Mouse (Mus musculus) embryonic facial prominence, embryonic 11.5 days (tissue): ENCODE measurements around the gene Pigh. TPM values are rescaled to one million over a fixed set of nuclear protein-coding genes. Genes with fewer than 3 reads are reported as not detected.

Experiments
- ATAC-seq: fragments of 200-750 bp; cut with Nextera tagmentation; replicated peaks from 2 replicates; pipeline ENCODE4 v1.8.0; 2017; ENCODE audit warnings: low read depth; ENCODE audit not compliant: insufficient number of reproducible peaks, low FRiP score, low TSS enrichment
- DNase-seq: peaks from one replicate; pipeline ENCODE4 v3.0.0-alpha.2; 2015; ENCODE audit warnings: low spot score
- H3K27ac ChIP-seq: fragments of 300-500 bp; sonication (generic); replicated peaks from 2 replicates; pipeline ENCODE4 v1.5.1; 2014; ENCODE audit warnings: mild to moderate bottlenecking, low read depth, low read length, control low read depth
- H3K27me3 ChIP-seq: fragments of 300-500 bp; sonication (generic); 2 replicates; pipeline ENCODE4 v1.6.1; 2014; ENCODE audit warnings: mild to moderate bottlenecking, low read length, moderate library complexity, mixed read lengths; ENCODE audit not compliant: control insufficient read depth, insufficient read depth
- H3K36me3 ChIP-seq: fragments of 300-500 bp; sonication (generic); replicated peaks from 2 replicates; pipeline ENCODE4 v1.6.1; 2014; ENCODE audit warnings: low read depth, mild to moderate bottlenecking, low read length, moderate library complexity, mixed read lengths; ENCODE audit not compliant: control insufficient read depth, insufficient read depth
- H3K4me1 ChIP-seq: fragments of 300-500 bp; sonication (generic); 2 replicates; pipeline ENCODE4 v1.6.1; 2014; ENCODE audit warnings: low read length, mixed read lengths; ENCODE audit not compliant: control insufficient read depth, insufficient read depth
- H3K4me2 ChIP-seq: fragments of 300-500 bp; sonication (generic); 2 replicates; pipeline ENCODE4 v1.6.1; 2014; ENCODE audit warnings: low read depth, mild to moderate bottlenecking, control low read depth, low read length, moderate library complexity
- H3K4me3 ChIP-seq: fragments of 300-500 bp; sonication (generic); 2 replicates; pipeline ENCODE4 v1.5.1; 2014; ENCODE audit warnings: low read depth, low read length, control low read depth
- H3K9ac ChIP-seq: fragments of 300-500 bp; sonication (generic); replicated peaks from 2 replicates; pipeline ENCODE4 v1.6.1; 2014; ENCODE audit warnings: mild to moderate bottlenecking, control low read depth, low read length
- H3K9me3 ChIP-seq: fragments of 300-500 bp; sonication (generic); replicated peaks from 2 replicates; pipeline ENCODE4 v1.6.1; 2016; ENCODE audit warnings: mild to moderate bottlenecking, low read length, inconsistent platforms, mixed read lengths; ENCODE audit not compliant: control insufficient read depth
- WGBS: fragments of 180-500 bp; shearing (Covaris S2); extraction: QIAGEN DNeasy Blood & Tissue Kit; methylation state at CpG from one replicate; pipeline ENCODE4 v1.1.7; 2014; 5-methylcytosine and 5-hydroxymethylcytosine counted together
- polyA plus RNA-seq: library from polyadenylated mRNA; unstranded; fragments of >200 nt; fragmentation: Nextera tagmentation; extraction: Ambion mirVana; gene quantifications from 2 replicates; pipeline ENCODE4 v1.2.1, GENCODE M21; 2014

The Pigh gene
- polyA plus RNA-seq, 1 experiment from 2014 or later = 30.5 TPM

DNA sequence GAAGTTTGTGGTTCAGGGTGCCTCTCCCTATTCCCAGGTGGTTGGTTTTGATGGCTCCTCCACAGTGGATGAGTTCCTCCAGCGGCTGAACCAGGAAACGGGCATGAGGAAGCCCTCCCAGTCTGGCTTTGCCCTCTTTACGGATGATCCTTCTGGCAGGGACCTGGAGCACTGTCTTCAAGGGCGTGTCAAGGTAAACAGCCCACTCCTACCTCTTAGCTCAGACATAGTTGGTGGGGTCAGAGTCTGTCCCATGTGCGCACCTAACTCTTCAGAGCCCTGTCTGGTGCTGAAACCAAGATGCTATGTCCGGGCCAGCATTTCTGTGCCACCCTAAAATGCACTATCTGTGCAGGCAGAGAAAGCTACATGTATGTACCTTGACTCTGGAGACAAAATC lies 16.1 kb downstream of the Pigh start:
- H3K27ac ChIP-seq = no peak overlapping the region
- H3K4me2 ChIP-seq = no peak overlapping the region
- H3K4me3 ChIP-seq = no peak overlapping the region
- DNase-seq = no peak
- H3K4me1 ChIP-seq = no peaks in the 10 kb centered on the region
- no peak overlapping the region for H3K9ac ChIP-seq
- H3K36me3 ChIP-seq = no peaks in the 10 kb centered on the region; the same call in 1 of the 2 replicates
- H3K27me3 ChIP-seq = no peaks in the 10 kb centered on the region
- no peaks in the 10 kb centered on the region for H3K9me3 ChIP-seq
- WGBS = 90% methylated on average over 6 of the region's 6 CpGs
- no peak for ATAC-seq

DNA sequence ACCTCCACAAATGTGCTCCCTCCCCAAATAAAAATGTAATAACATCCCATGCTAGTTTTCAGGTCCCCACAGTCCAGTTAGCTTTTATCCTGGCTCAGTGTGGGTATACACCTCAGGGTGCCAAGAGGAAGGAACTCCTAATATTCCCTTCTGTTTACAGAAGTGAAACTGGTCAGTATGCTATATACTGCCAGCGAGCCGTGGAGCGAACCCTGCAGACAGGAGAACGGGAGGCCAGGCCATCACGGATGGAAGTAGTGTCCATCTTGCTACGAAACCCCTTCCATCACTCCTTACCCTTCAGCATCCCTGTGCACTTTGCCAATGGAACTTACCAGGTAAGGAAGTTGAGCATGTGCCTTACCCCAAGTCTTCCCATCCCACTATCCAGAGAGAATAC lies 16.9 kb downstream of the Pigh start:
- DNase-seq = no peak

DNA sequence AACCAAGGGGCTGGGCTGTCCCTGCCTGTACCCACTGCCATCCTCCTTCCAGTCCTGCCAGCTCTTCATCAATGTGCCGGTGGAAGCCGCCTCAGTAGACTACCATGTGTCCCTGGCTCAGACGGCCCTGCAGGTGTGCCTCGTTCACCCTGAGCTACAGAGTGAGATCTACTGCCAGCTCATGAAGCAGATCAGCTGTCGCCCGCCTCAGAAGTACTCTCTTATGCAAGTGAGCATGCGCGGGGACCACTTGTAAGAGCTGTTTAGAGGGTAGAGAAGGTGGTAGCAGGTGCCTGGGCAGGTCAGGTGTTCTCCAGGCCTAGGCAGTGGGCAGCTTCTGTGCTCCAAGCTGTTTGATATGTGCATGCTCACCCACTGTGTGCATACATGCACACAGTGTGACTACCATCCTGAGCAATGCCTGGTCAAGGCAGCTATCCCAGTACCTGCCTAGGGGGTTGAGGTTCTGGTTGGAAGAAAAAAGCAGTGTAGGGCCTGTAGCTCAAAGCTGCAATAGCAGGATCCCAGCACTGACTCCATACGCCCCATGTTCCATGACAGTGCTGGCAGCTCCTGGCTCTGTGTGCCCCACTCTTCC lies 18.6 kb downstream of the Pigh start:
- Histone ChIP-seq H3K4me3 (no peak overlapping the region), H3K27ac (no peak overlapping the region), H3K27me3 (no peaks in the 10 kb centered on the region), H3K36me3 (no peaks in the 10 kb centered on the region; the same call in 1 of the 2 replicates), H3K4me1 (no peaks in the 10 kb centered on the region), H3K9ac (no peak overlapping the region), H3K9me3 (no peaks in the 10 kb centered on the region), H3K4me2 (no peak overlapping the region)
- DNase-seq (no peak), ATAC-seq (no peak)
- 82% methylated on average over 9 of the region's 9 CpGs for WGBS

More for the DNA sequence above, 16.9 kb downstream of the Pigh start:
- Histone ChIP-seq H3K4me2 (no peak overlapping the region), H3K4me1 (no peaks in the 10 kb centered on the region), H3K9me3 (no peaks in the 10 kb centered on the region), H3K36me3 (no peaks in the 10 kb centered on the region; the same call in 1 of the 2 replicates), H3K27ac (no peak overlapping the region), H3K9ac (no peak overlapping the region), H3K4me3 (no peak overlapping the region), H3K27me3 (no peaks in the 10 kb centered on the region)
- 87% methylated on average over 6 of the region's 6 CpGs for WGBS
- ATAC-seq = no peak

DNA sequence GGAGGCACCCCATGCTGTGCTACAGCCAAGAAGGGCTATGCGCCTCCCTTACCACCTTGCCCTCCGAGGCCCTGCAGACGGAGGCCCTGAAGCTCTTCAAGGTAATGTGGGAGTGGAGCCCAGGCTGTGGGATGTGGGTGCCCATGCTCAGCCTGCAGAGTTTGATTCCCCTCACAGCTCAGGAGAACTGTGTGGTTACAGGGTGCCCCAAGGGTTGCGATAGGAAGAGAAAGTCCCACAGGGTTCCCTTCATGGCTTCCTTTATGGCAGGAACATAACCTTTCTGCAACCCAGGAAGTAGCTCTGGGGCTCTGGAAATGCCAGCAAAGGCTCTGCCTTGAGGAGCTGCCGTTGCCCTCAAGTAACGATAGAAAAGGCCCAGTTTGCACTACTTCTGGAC lies 19.5 kb downstream of the Pigh start:
- H3K4me3 ChIP-seq = no peak overlapping the region
- WGBS = 84% methylated on average over 6 of the region's 6 CpGs
- DNase-seq (no peak), ATAC-seq (no peak)
- H3K9ac ChIP-seq = no peak overlapping the region
- H3K4me1 ChIP-seq = no peaks in the 10 kb centered on the region
- no peaks in the 10 kb centered on the region for H3K9me3 ChIP-seq
- no peaks in the 10 kb centered on the region for H3K27me3 ChIP-seq
- no peaks in the 10 kb centered on the region; the same call in 1 of the 2 replicates for H3K36me3 ChIP-seq
- no peak overlapping the region for H3K4me2 ChIP-seq
- no peak overlapping the region for H3K27ac ChIP-seq

DNA sequence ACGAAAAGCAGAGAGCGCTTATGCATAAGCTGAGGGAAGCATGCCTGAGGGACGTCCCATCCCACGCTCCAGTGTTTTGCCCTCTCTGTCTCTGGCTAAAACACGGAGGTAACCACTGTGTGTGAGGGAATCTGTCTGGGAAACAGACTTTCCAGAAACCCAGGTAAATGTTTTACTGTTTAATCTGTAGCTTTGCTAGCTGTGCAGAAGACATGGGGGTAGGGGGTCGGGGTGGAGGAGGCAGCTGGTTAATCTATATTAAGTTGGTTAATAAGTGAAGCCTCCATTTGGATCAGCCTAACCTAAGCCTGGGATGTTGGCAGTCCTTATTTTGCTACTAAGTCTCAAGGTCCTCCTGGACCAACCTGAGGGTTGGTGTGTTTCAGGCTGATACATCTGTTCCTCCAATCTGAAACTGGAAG lies 20.3 kb downstream of the Pigh start:
- no peak overlapping the region for H3K9ac ChIP-seq
- no peak overlapping the region for H3K27ac ChIP-seq
- WGBS = 89% methylated on average over 6 of the region's 6 CpGs
- H3K4me1 ChIP-seq = no peaks in the 10 kb centered on the region
- H3K36me3 ChIP-seq = no peaks in the 10 kb centered on the region; the same call in 1 of the 2 replicates
- no peaks in the 10 kb centered on the region for H3K27me3 ChIP-seq
- H3K4me3 ChIP-seq = no peak overlapping the region
- ATAC-seq = no peak
- no peak overlapping the region for H3K4me2 ChIP-seq
- no peak for DNase-seq
- no peaks in the 10 kb centered on the region for H3K9me3 ChIP-seq

DNA sequence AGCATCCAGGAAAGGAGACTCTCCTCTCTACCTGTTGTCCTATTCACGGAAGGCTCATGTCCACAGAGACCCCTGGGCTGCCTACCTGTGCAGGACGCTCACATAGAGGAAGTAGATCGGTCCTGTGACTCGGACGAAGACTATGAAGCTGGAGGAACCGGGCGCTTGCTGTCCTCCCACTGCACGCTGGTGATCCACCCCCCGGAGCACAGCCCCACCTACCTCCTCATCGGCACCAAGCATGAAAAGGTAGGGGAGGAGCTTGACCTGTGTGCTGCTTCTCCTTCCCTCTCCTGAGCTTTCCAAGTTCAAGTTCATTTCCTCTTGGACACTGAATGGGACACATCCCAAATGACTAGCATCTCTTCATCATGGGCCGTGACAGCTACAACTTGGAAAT lies 21.1 kb downstream of the Pigh start:
- Histone ChIP-seq H3K4me3 (no peak overlapping the region), H3K4me1 (no peaks in the 10 kb centered on the region), H3K9me3 (no peaks in the 10 kb centered on the region), H3K36me3 (no peaks in the 10 kb centered on the region), H3K27ac (no peak overlapping the region), H3K27me3 (no peaks in the 10 kb centered on the region), H3K4me2 (no peak overlapping the region), H3K9ac (no peak overlapping the region)
- ATAC-seq (no peak), DNase-seq (no peak)
- WGBS = 92% methylated on average over 11 of the region's 11 CpGs

DNA sequence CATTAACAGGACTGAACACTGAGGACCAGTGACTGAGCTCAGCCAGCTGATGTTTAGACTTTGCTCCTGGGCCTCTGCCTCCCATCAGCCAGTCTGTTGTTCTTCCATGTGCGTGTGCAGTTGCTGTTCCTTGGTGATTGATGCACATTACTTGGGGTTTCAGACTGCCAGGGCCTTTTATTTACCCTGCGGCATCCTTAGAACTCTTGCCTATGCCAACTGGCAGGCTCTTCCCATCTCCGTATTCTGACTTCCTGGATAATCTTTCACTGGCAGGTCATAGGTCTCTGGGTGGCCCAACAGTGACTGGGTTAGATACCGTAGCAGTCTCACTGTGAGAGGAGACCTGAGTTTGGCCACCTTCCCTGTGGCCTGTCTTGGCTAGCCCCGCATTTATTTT lies 21.9 kb downstream of the Pigh start:
- 82% methylated on average over 5 of the region's 5 CpGs for WGBS
- ATAC-seq (no peak), DNase-seq (no peak)
- Histone ChIP-seq H3K4me3 (no peak overlapping the region), H3K27me3 (no peaks in the 10 kb centered on the region), H3K36me3 (no peaks in the 10 kb centered on the region), H3K4me1 (no peaks in the 10 kb centered on the region), H3K27ac (no peak overlapping the region), H3K9me3 (no peaks in the 10 kb centered on the region), H3K9ac (no peak overlapping the region), H3K4me2 (no peak overlapping the region)

DNA sequence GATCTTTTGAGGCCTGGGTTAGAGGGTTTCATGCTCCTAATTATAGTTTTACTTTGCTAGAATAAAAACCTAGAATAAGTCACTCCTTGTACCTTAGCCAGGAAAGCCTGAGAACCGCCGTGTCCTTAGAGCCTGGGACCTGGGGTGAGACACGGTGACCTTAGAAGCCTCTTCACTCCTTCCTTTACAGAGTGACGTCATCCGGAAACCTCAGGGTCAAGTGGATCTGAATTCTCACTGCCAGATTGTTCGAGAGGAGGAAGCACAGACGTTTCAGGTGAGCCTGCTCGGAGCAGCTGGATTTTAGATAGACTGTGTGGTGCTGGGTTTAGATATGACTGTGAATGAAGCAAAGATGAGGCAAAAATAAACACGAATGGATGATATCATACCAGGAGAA lies 23.0 kb downstream of the Pigh start:
- Histone ChIP-seq H3K36me3 (no peaks in the 10 kb centered on the region), H3K4me2 (no peak overlapping the region), H3K27ac (no peak overlapping the region), H3K27me3 (no peaks in the 10 kb centered on the region), H3K4me3 (no peak overlapping the region), H3K9ac (no peak overlapping the region), H3K4me1 (no peaks in the 10 kb centered on the region), H3K9me3 (no peaks in the 10 kb centered on the region)
- DNase-seq (no peak), ATAC-seq (no peak)
- WGBS = 81% methylated on average over 9 of the region's 9 CpGs
